Mouse (Mus musculus) erythroid progenitor cell, adult 5-6 weeks (primary cell): ENCODE results near the gene Rnf207. TPM values are rescaled to one million over a fixed set of nuclear protein-coding genes. Genes with fewer than 3 reads are reported as not detected.
A peak's percentile ranks its signal among the peaks of the same experiment; 100 is the strongest.

Experiments
- ATAC-seq: replicated peaks from 2 replicates; pipeline ENCODE4 v1.8.0; 2016; ENCODE audit warnings: moderate number of reproducible peaks, mild to moderate bottlenecking, moderate TSS enrichment, inconsistent platforms; ENCODE audit not compliant: poor library complexity, low FRiP score, severe bottlenecking
- total RNA-seq, 2 experiments: library from RNA; stranded (forward) in 1 of 2; stranded (reverse) in 1 of 2; fragments of 150-400 nt in 1 of 2; fragments of 186-747, 209-891 nt in 1 of 2; gene quantifications; 2 replicates each; pipeline versions ENCODE4 v1.2.3 to v1.2.4; 2015 to 2017; ENCODE audit warnings: low replicate concordance in 2 of 2

Rnf207 gene
- total RNA-seq, 2 experiments from 2014 or later, result not detected

- no peak for ATAC-seq
Observed at GRCm38 (mm10) chr4:152333587-152333986, 14.8 kb upstream of the Rnf207 start.

- no peak for ATAC-seq
Observed at GRCm38 (mm10) chr4:152332952-152333351, 14.2 kb upstream of the Rnf207 start.

- ATAC-seq, result no peak
Observed at GRCm38 (mm10) chr4:152328691-152329090, 9.9 kb upstream of the Rnf207 start.

- ATAC-seq, result no peak
Observed at GRCm38 (mm10) chr4:152326543-152326942, 7.8 kb upstream of the Rnf207 start.

GRCm38 (mm10) chr4:152325574-152326411 is 7.0 kb upstream of the Rnf207 start, which contains the start of gene Rpl22:
Gene Rpl22, plus strand, starts transcription at chr4:152325742.
- ATAC-seq, result peak; percentile 93

GRCm38 (mm10) chr4:152324641-152325562 is 6.1 kb upstream of the Rnf207 start:
- peak; percentile 26; the same call in 1 of the 2 replicates for ATAC-seq

- ATAC-seq, result no peak
Observed at GRCm38 (mm10) chr4:152321464-152321863, 2.7 kb upstream of the Rnf207 start.

- no peak for ATAC-seq
Observed at GRCm38 (mm10) chr4:152317631-152318033, 1.2 kb downstream of the Rnf207 start.

- no peak for ATAC-seq
Observed at GRCm38 (mm10) chr4:152315498-152316213, 3.1 kb downstream of the Rnf207 start.

- ATAC-seq, result no peak
Observed at GRCm38 (mm10) chr4:152313934-152314333, 4.9 kb downstream of the Rnf207 start.

GRCm38 (mm10) chr4:152313211-152313632 is 5.6 kb downstream of the Rnf207 start:
- no peak for ATAC-seq

- no peak for ATAC-seq
Observed at GRCm38 (mm10) chr4:152312186-152312585, 6.6 kb downstream of the Rnf207 start.

- ATAC-seq, result no peak
Observed at GRCm38 (mm10) chr4:152307542-152307941, 11.3 kb downstream of the Rnf207 start.

GRCm38 (mm10) chr4:152305991-152306390 is 12.8 kb downstream of the Rnf207 start:
- ATAC-seq, result no peak

- ATAC-seq, result no peak
Observed at GRCm38 (mm10) chr4:152304685-152305084, 14.1 kb downstream of the Rnf207 start.

- no peak for ATAC-seq
Observed at GRCm38 (mm10) chr4:152303172-152303571, 15.6 kb downstream of the Rnf207 start.

GRCm38 (mm10) chr4:152302012-152302411 is 16.8 kb downstream of the Rnf207 start:
- no peak for ATAC-seq

GRCm38 (mm10) chr4:152300375-152300774 is 18.4 kb downstream of the Rnf207 start:
- ATAC-seq, result no peak

GRCm38 (mm10) chr4:152298836-152299235 is 20.0 kb downstream of the Rnf207 start:
- no peak for ATAC-seq
